Mouse (Mus musculus): ENCODE data around the gene 4932438H23Rik. TPM values are rescaled to one million over a fixed set of nuclear protein-coding genes. Genes with fewer than 3 reads are reported as not detected.

Gene 4932438H23Rik
- polyA plus RNA-seq, 1 experiment from 2014 or later, result not detected

DNA sequence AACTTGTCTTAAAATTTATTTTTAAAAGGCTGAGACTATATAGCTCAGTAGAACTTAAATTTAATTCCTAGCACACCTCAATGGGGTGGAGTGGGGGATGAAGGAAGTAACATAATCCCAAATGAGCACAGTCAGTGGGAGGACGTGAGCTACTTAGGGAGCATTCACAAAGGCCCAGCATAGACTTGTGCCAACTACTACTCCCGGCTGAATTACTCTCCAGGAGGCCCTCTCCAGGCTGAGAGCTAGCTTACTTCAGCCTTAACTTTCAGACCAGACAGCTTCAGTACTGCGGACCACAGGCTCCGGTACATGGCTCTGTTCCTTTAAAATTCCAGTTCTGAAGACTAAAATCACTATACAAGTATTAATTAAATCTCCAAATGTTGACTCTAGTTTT is 68.6 kb downstream of the 4932438H23Rik start:
- no peak overlapping the region for H3K9ac ChIP-seq (replicated peaks; ENCODE audit: low read length)
- no peak overlapping the region for H3K4me2 ChIP-seq (ENCODE audit: low read depth, low read length)
- no peaks in the 10 kb centered on the region for H3K4me1 ChIP-seq (ENCODE audit: control insufficient read depth, insufficient read depth, low read length)
- DNase-seq (ENCODE audit: low spot score), result no peak
- no peak for ATAC-seq (replicated peaks; ENCODE audit: insufficient number of reproducible peaks, low FRiP score, low TSS enrichment, low read depth)
- no peak overlapping the region for H3K27ac ChIP-seq (replicated peaks; ENCODE audit: low read depth, low read length)
- H3K9me3 ChIP-seq (replicated peaks; ENCODE audit: control insufficient read depth, low read length), result no peaks in the 10 kb centered on the region
- no peaks in the 10 kb centered on the region for H3K27me3 ChIP-seq (ENCODE audit: control insufficient read depth, insufficient read depth, low read length)
- H3K36me3 ChIP-seq (replicated peaks; ENCODE audit: control insufficient read depth, insufficient read depth, low read depth, low read length), result peaks cover 28% of the 10 kb centered on the region
- 93% methylated on average over 4 of the region's 4 CpGs for WGBS
- H3K4me3 ChIP-seq (ENCODE audit: low read depth, low read length), result no peak overlapping the region

DNA sequence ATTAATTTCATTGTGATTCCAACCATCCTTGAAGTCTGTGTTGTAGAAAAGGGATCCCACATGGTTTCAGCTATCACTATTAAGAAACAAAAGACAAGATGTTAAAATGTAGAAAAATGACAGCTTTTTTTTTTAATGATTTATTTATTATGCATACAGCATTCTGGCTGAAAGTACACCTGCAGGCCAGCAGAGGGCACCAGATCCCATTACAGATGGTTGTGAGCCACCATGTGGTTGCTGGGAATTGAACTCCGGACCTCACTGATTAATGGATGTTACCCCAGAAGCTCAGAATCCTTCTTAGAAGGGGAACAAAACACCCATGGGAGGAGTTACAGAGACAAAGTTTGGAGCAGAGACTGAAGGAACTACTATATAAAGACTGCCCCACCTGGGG is 71.5 kb downstream of the 4932438H23Rik start:
- Histone ChIP-seq H3K4me1 (ENCODE audit: control insufficient read depth, insufficient read depth, low read length) (no peaks in the 10 kb centered on the region), H3K9ac (replicated peaks; ENCODE audit: low read length) (no peak overlapping the region), H3K27me3 (ENCODE audit: control insufficient read depth, insufficient read depth, low read length) (no peaks in the 10 kb centered on the region), H3K4me3 (ENCODE audit: low read depth, low read length) (no peak overlapping the region), H3K4me2 (ENCODE audit: low read depth, low read length) (no peak overlapping the region), H3K9me3 (replicated peaks; ENCODE audit: control insufficient read depth, low read length) (no peaks in the 10 kb centered on the region), H3K27ac (replicated peaks; ENCODE audit: low read depth, low read length) (no peak overlapping the region), H3K36me3 (replicated peaks; ENCODE audit: control insufficient read depth, insufficient read depth, low read depth, low read length) (peaks cover 24% of the 10 kb centered on the region)
- ATAC-seq (replicated peaks; ENCODE audit: insufficient number of reproducible peaks, low FRiP score, low TSS enrichment, low read depth), result no peak
- DNase-seq (ENCODE audit: low spot score), result peak; percentile 33
- 96% methylated on average over 1 of the region's 1 CpGs for WGBS

DNA sequence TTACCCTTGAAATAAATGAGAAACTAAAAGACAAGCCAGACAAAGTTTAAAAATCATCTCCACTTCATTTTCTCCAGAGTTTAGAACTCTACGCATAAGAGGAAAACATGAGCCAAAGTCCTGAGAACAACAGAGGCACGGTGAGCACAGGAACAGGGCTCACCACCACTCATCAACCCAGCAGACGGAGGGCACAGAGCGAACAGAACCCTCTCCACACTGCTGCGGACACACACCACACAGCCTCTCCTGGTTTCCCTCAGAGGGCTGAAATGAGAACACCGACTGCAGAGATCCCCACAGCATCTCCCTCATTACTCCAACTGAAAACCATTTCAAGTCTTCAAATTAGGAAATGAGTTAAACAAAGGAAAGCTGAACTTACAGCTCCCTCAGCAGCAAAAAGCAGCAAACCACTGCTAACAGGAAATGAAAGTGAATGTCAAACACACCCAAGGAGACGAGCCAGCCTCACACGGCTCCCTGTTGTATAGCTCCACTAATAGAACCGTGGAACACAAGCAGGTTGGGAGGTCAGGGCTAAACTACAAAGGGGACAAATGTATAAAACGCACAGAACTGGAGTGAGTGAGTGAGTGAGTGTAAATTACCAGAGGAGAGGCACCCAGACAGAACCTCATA is 74.0 kb downstream of the 4932438H23Rik start:
- H3K9me3 ChIP-seq (replicated peaks; ENCODE audit: control insufficient read depth, low read length), result no peaks in the 10 kb centered on the region
- no peak for DNase-seq (ENCODE audit: low spot score)
- H3K27me3 ChIP-seq (ENCODE audit: control insufficient read depth, insufficient read depth, low read length), result no peaks in the 10 kb centered on the region
- 92% methylated on average over 10 of the region's 10 CpGs for WGBS
- no peak for ATAC-seq (replicated peaks; ENCODE audit: insufficient number of reproducible peaks, low FRiP score, low TSS enrichment, low read depth)
- no peak overlapping the region for H3K4me2 ChIP-seq (ENCODE audit: low read depth, low read length)
- H3K4me1 ChIP-seq (ENCODE audit: control insufficient read depth, insufficient read depth, low read length), result no peaks in the 10 kb centered on the region
- H3K4me3 ChIP-seq (ENCODE audit: low read depth, low read length), result no peak overlapping the region
- H3K36me3 ChIP-seq (replicated peaks; ENCODE audit: control insufficient read depth, insufficient read depth, low read depth, low read length), result peaks cover 20% of the 10 kb centered on the region
- H3K9ac ChIP-seq (replicated peaks; ENCODE audit: low read length), result no peak overlapping the region
- H3K27ac ChIP-seq (replicated peaks; ENCODE audit: low read depth, low read length), result no peak overlapping the region

DNA sequence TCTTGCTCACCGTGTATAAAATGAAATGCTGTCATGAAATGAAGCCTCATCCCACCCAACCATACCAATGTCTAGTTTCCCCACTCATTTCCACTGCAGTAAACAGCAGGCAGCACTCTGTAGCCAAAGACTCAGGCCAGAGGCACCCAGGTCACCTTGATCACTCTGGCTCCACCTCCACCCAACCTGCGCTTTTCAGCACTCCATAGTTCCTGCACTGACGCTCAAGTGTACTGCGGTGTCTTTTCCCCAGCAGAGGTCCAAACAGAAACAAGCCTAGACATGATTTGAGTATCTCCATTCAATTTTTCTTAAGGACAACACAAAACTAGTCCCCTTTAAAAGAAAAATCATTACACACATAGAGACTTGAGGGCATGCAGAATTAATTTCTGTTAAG is 75.4 kb downstream of the 4932438H23Rik start:
- 98% methylated on average over 4 of the region's 4 CpGs for WGBS
- no peak overlapping the region for H3K9ac ChIP-seq (replicated peaks; ENCODE audit: low read length)
- no peak overlapping the region for H3K4me2 ChIP-seq (ENCODE audit: low read depth, low read length)
- ATAC-seq (replicated peaks; ENCODE audit: insufficient number of reproducible peaks, low FRiP score, low TSS enrichment, low read depth) (no peak), DNase-seq (ENCODE audit: low spot score) (no peak)
- H3K27me3 ChIP-seq (ENCODE audit: control insufficient read depth, insufficient read depth, low read length), result no peaks in the 10 kb centered on the region
- no peaks in the 10 kb centered on the region for H3K9me3 ChIP-seq (replicated peaks; ENCODE audit: control insufficient read depth, low read length)
- no peak overlapping the region for H3K27ac ChIP-seq (replicated peaks; ENCODE audit: low read depth, low read length)
- peaks cover 11% of the 10 kb centered on the region for H3K36me3 ChIP-seq (replicated peaks; ENCODE audit: control insufficient read depth, insufficient read depth, low read depth, low read length)
- H3K4me1 ChIP-seq (ENCODE audit: control insufficient read depth, insufficient read depth, low read length), result no peaks in the 10 kb centered on the region
- no peak overlapping the region for H3K4me3 ChIP-seq (ENCODE audit: low read depth, low read length)

DNA sequence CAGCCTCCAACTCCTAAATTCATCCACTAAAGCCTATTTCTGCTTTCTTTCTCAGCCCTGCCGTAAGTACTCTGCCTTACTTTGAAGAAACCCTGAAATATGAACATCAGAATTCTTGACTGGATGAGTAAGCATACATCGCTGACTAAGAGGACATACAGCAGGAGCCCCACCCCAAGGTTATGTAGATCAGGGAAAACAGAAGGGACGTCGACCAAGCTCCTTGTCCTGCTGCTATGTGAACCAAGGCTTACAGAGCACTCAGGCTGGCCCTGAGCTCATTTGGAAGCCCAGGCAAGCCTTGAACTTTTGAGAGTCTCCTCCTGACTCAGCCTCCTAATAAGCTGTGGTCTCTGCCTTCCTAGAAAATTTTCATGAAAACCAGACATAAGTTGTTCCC is 79.2 kb downstream of the 4932438H23Rik start:
- Histone ChIP-seq H3K4me3 (ENCODE audit: low read depth, low read length) (no peak overlapping the region), H3K9me3 (replicated peaks; ENCODE audit: control insufficient read depth, low read length) (no peaks in the 10 kb centered on the region), H3K9ac (replicated peaks; ENCODE audit: low read length) (no peak overlapping the region), H3K4me1 (ENCODE audit: control insufficient read depth, insufficient read depth, low read length) (no peaks in the 10 kb centered on the region), H3K27ac (replicated peaks; ENCODE audit: low read depth, low read length) (no peak overlapping the region), H3K36me3 (replicated peaks; ENCODE audit: control insufficient read depth, insufficient read depth, low read depth, low read length) (no peaks in the 10 kb centered on the region; the same call in 1 of the 2 replicates), H3K27me3 (ENCODE audit: control insufficient read depth, insufficient read depth, low read length) (no peaks in the 10 kb centered on the region), H3K4me2 (ENCODE audit: low read depth, low read length) (no peak overlapping the region)
- WGBS, result 88% methylated on average over 4 of the region's 4 CpGs
- no peak for DNase-seq (ENCODE audit: low spot score)
- ATAC-seq (replicated peaks; ENCODE audit: insufficient number of reproducible peaks, low FRiP score, low TSS enrichment, low read depth), result no peak

DNA sequence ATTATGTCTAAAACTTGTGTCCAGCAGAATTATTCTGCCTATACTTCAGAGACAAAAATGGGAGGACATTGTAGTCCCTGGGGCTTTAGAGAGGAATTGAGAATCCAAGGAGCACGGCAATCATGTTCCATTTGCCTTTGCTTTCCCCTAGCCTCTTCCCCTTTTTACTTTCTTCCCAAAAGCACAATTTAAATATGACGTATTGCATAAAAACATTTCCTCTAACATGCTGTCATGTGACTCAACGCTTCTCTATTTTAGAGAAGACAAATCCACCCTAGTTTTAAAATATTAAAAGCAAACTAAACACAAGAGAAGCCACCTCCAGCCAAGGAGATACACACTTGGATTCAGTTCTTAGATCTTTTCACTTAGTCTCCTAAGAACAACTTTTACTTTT is 83.1 kb downstream of the 4932438H23Rik start:
- DNase-seq (ENCODE audit: low spot score), result no peak
- Histone ChIP-seq H3K4me1 (ENCODE audit: control insufficient read depth, insufficient read depth, low read length) (no peaks in the 10 kb centered on the region), H3K36me3 (replicated peaks; ENCODE audit: control insufficient read depth, insufficient read depth, low read depth, low read length) (no peaks in the 10 kb centered on the region), H3K27me3 (ENCODE audit: control insufficient read depth, insufficient read depth, low read length) (no peaks in the 10 kb centered on the region), H3K4me3 (ENCODE audit: low read depth, low read length) (peak overlapping the region; percentile 86), H3K4me2 (ENCODE audit: low read depth, low read length) (peak overlapping the region; percentile 86), H3K9ac (replicated peaks; ENCODE audit: low read length) (no peak overlapping the region), H3K9me3 (replicated peaks; ENCODE audit: control insufficient read depth, low read length) (no peaks in the 10 kb centered on the region), H3K27ac (replicated peaks; ENCODE audit: low read depth, low read length) (no peak overlapping the region)
- WGBS, result 51% methylated on average over 3 of the region's 3 CpGs
- ATAC-seq (replicated peaks; ENCODE audit: insufficient number of reproducible peaks, low FRiP score, low TSS enrichment, low read depth), result no peak

DNA sequence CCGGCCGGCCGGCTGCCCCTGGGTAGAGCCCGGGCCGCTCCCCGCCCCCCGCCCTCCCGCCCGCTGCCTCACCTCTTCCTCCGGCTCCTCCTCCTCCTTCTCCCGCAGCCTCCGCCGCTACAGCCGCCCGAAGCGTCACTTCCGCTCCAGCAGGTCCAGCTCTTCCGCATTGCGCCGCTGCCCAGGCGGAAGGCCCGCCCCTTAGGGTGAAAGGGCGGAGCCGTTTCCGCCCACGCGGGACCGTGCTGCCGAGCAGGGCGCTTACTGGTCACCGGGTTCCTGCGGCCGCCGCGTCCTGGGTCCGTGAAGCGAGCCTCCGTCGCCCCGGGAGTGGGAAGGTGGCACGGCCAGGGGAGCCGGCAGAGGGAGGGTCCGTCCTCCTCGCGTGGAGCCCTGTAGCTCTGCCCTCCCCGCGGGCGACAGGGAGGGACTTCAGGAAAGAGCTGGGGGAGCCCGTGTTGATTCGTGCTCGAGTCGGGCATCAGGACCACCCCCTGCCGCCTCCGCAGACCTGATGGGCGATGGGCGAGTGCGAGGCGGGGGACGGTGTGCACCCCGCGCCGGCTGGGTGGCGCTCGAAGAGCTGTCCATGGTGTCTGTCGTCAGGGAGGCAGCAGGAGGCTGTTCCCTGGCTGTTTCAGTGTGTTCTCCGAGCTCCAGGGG is 83.8 kb downstream of the 4932438H23Rik start, which contains the start of gene Synj1:
Gene Synj1 (minus strand): TSS at position 288 of the 663 bp plus-strand sequence.
- Histone ChIP-seq H3K4me3 (ENCODE audit: low read depth, low read length) (peak within 1 kb of the TSS; percentile 86), H3K27me3 (ENCODE audit: control insufficient read depth, insufficient read depth, low read length) (no peaks in the 10 kb centered on the region), H3K9ac (replicated peaks; ENCODE audit: low read length) (peak within 1 kb of the TSS; percentile 75), H3K36me3 (replicated peaks; ENCODE audit: control insufficient read depth, insufficient read depth, low read depth, low read length) (no peaks in the 10 kb centered on the region), H3K4me1 (ENCODE audit: control insufficient read depth, insufficient read depth, low read length) (no peaks in the 10 kb centered on the region), H3K4me2 (ENCODE audit: low read depth, low read length) (peak within 1 kb of the TSS; percentile 86), H3K27ac (replicated peaks; ENCODE audit: low read depth, low read length) (peak within 1 kb of the TSS; percentile 75), H3K9me3 (replicated peaks; ENCODE audit: control insufficient read depth, low read length) (no peaks in the 10 kb centered on the region)
- under 1% methylated on average over 57 of the region's 66 CpGs for WGBS
- DNase-seq (ENCODE audit: low spot score) (peak; percentile 92), ATAC-seq (replicated peaks; ENCODE audit: insufficient number of reproducible peaks, low FRiP score, low TSS enrichment, low read depth) (peak; percentile 95)

DNA sequence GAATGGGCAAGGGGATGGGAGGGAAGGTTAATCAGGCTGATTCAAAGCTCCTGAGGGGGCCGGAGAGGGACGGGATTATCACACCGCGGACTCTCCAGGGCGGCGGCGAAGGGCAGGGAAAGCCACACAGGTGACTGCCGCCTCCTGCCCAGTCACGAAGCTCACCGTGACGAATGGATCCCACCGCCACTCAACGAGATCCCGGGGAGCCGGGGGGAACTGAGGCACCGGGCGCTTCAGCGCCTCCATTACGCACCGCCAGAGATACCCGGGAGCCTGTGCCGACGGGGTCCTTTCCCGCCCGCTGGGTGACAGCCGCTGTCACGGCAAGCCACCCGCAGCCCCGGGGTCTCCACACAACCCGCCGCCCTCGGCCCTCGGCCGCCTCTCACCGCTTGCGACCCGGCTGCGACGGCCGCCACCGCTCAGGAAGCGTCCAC is 84.3 kb downstream of the 4932438H23Rik start:
- H3K36me3 ChIP-seq (replicated peaks; ENCODE audit: control insufficient read depth, insufficient read depth, low read depth, low read length), result no peaks in the 10 kb centered on the region
- DNase-seq (ENCODE audit: low spot score), result no peak
- peak overlapping the region; percentile 75 for H3K9ac ChIP-seq (replicated peaks; ENCODE audit: low read length)
- peak overlapping the region; percentile 86 for H3K4me2 ChIP-seq (ENCODE audit: low read depth, low read length)
- H3K4me1 ChIP-seq (ENCODE audit: control insufficient read depth, insufficient read depth, low read length), result no peaks in the 10 kb centered on the region
- ATAC-seq (replicated peaks; ENCODE audit: insufficient number of reproducible peaks, low FRiP score, low TSS enrichment, low read depth), result peak; percentile 30
- peak overlapping the region; percentile 86 for H3K4me3 ChIP-seq (ENCODE audit: low read depth, low read length)
- H3K9me3 ChIP-seq (replicated peaks; ENCODE audit: control insufficient read depth, low read length), result no peaks in the 10 kb centered on the region
- no peak overlapping the region; the same call in 1 of the 2 replicates for H3K27ac ChIP-seq (replicated peaks; ENCODE audit: low read depth, low read length)
- 0% methylated on average over 41 of the region's 42 CpGs for WGBS
- H3K27me3 ChIP-seq (ENCODE audit: control insufficient read depth, insufficient read depth, low read length), result no peaks in the 10 kb centered on the region
